Mouse (Mus musculus) hindbrain, postnatal 0 days (tissue): ENCODE measurements at regions not wholly inside any gene's neighbourhood (a gene's known extent, or its start where the extent isn't known, plus 50 kb on each side); places are given as distances from the start of the nearest gene placed in this dataset.
A peak's percentile ranks its signal among the peaks of the same experiment; 100 is the strongest.

ENCODE experiments used
- ATAC-seq: fragments of 200-750 bp; cut with Nextera tagmentation; 2 replicates; pipeline ENCODE4 v1.8.0; 2017; ENCODE audit warnings: mild to moderate bottlenecking, moderate TSS enrichment, moderate library complexity
- DNase-seq: peaks from one replicate; pipeline ENCODE4 v3.0.0-alpha.2; 2015; ENCODE audit warnings: low spot score
- H3K27ac ChIP-seq: fragments of 300-500 bp; sonication (generic); 2 replicates; pipeline ENCODE4 v1.5.1; 2014; ENCODE audit warnings: mild to moderate bottlenecking
- H3K27me3 ChIP-seq: fragments of 300-500 bp; sonication (generic); 2 replicates; pipeline ENCODE4 v1.6.1; 2014; ENCODE audit warnings: low read length, mixed read lengths; ENCODE audit not compliant: insufficient read depth
- H3K36me3 ChIP-seq: fragments of 300-500 bp; sonication (generic); 2 replicates; pipeline ENCODE4 v1.6.1; 2014; ENCODE audit warnings: low read length, mixed read lengths; ENCODE audit not compliant: insufficient read depth
- H3K4me1 ChIP-seq: fragments of 300-500 bp; sonication (generic); 2 replicates; pipeline ENCODE4 v1.6.1; 2014; ENCODE audit warnings: antibody characterized with exemption, low read length, mixed read lengths; ENCODE audit not compliant: insufficient read depth
- H3K4me2 ChIP-seq: fragments of 300-500 bp; sonication (generic); 2 replicates; pipeline ENCODE4 v1.6.1; 2014; ENCODE audit warnings: low read depth, mild to moderate bottlenecking, low read length, moderate library complexity, mixed read lengths
- H3K4me3 ChIP-seq: fragments of 300-500 bp; sonication (generic); 2 replicates; pipeline ENCODE4 v1.5.1; 2014; ENCODE audit warnings: low read length
- H3K9ac ChIP-seq: fragments of 300-500 bp; sonication (generic); replicated peaks from 2 replicates; pipeline ENCODE4 v1.6.1; 2014; ENCODE audit warnings: mild to moderate bottlenecking, low read length, moderate library complexity, mixed read lengths
- H3K9me3 ChIP-seq: fragments of 300-500 bp; sonication (generic); 2 replicates; pipeline ENCODE4 v1.6.1; 2016; ENCODE audit warnings: low read length, mixed read lengths
- CTCF ChIP-seq: IDR thresholded peaks from 2 replicates; pipeline ENCODE4 v1.5.1; 2016; ENCODE audit warnings: antibody characterized with exemption, control low read depth, low read depth
- WGBS: fragments of 180-500 bp; shearing (Covaris S2); extraction: QIAGEN DNeasy Blood & Tissue Kit; methylation state at CpG from one replicate; pipeline ENCODE4 v1.1.7; 2014; 5-methylcytosine and 5-hydroxymethylcytosine counted together

DNA sequence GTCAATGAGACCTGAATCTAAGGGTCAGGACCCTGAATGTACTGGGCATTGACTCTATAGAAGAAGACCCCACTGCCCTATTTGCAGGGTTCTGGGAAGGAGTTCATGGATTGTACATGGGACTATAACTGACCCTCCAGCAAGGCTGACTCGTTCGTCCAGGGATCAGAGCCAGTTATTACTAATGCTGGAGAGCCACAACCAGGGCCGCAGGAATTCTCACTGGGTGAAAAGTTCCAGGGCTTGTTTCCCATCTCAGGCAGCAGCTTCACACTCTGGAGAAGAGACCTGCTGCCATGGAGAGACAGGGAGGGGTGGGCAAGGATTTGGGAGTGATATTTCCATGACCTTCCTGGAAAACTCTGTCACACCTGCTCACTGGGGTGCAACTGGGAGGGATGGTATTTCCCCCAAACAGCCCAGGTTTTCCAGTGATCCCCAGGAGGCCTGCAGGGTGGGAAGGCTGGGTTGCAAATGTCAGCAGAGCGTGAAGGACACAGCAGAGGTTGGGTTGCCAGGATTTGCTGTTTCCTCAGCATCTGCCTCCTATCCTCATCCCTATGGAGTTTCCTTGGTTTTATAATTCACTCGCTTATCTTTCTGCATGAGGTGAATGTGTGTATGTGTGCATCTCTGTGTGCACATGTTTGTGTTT, 316.2 kb downstream of the Rps24 start:
- Histone ChIP-seq H3K4me1 (0 out of 2 replicates have a peak, but pooled peaks cover 3% of the 10 kb centered on the region), H3K27me3 (no peaks in the 10 kb centered on the region), H3K4me2 (no peak overlapping the region), H3K4me3 (no peak overlapping the region), H3K36me3 (no peaks in the 10 kb centered on the region), H3K9me3 (no peaks in the 10 kb centered on the region), H3K27ac (no peak overlapping the region), H3K9ac (no peak overlapping the region)
- DNase-seq (no peak), ATAC-seq (no peak)
- 80% methylated on average over 5 of the region's 5 CpGs for WGBS
- TF ChIP-seq CTCF = no peak

- Histone ChIP-seq H3K4me3 (no peak overlapping the region), H3K36me3 (no peaks in the 10 kb centered on the region), H3K4me2 (no peak overlapping the region), H3K27me3 (no peaks in the 10 kb centered on the region), H3K4me1 (0 out of 2 replicates have a peak, but pooled peaks cover 3% of the 10 kb centered on the region), H3K9me3 (no peaks in the 10 kb centered on the region), H3K27ac (no peak overlapping the region), H3K9ac (no peak overlapping the region)
- TF ChIP-seq CTCF = no peak
- DNase-seq = no peak
- 20% methylated on average over 7 of the region's 7 CpGs for WGBS
- no peak for ATAC-seq
Observed at GRCm38 (mm10) chr14:24807061-24807460, 320.1 kb downstream of the Rps24 start.

- 61% methylated on average over 13 of the region's 13 CpGs for WGBS
- no peak for TF ChIP-seq CTCF
- ATAC-seq (no peak), DNase-seq (peak; percentile 23)
- H3K4me3 ChIP-seq = no peak overlapping the region
- H3K9me3 ChIP-seq = no peaks in the 10 kb centered on the region
- no peak overlapping the region for H3K27ac ChIP-seq
- no peak overlapping the region for H3K4me2 ChIP-seq
- H3K9ac ChIP-seq = no peak overlapping the region
- H3K36me3 ChIP-seq = no peaks in the 10 kb centered on the region
- H3K27me3 ChIP-seq = no peaks in the 10 kb centered on the region
- peaks cover 18% of the 10 kb centered on the region for H3K4me1 ChIP-seq
Observed at GRCm38 (mm10) chr14:24822876-24823567, 336.1 kb downstream of the Rps24 start.

- 21% methylated on average over 2 of the region's 2 CpGs for WGBS
- TF ChIP-seq CTCF = no peak
- ATAC-seq (no peak), DNase-seq (no peak)
- H3K36me3 ChIP-seq = no peaks in the 10 kb centered on the region
- H3K4me1 ChIP-seq = peaks cover 18% of the 10 kb centered on the region
- no peak overlapping the region for H3K27ac ChIP-seq
- no peak overlapping the region for H3K4me3 ChIP-seq
- H3K27me3 ChIP-seq = no peaks in the 10 kb centered on the region
- no peaks in the 10 kb centered on the region for H3K9me3 ChIP-seq
- H3K4me2 ChIP-seq = no peak overlapping the region
- H3K9ac ChIP-seq = no peak overlapping the region
Observed at GRCm38 (mm10) chr14:24824351-24824750, 337.4 kb downstream of the Rps24 start.

- H3K9ac ChIP-seq = no peak overlapping the region
- H3K36me3 ChIP-seq = no peaks in the 10 kb centered on the region
- H3K27ac ChIP-seq = peak overlapping the region; percentile 78
- no peaks in the 10 kb centered on the region for H3K27me3 ChIP-seq
- peaks cover 18% of the 10 kb centered on the region for H3K4me1 ChIP-seq
- H3K4me3 ChIP-seq = no peak overlapping the region
- 48% methylated on average over 11 of the region's 11 CpGs for WGBS
- H3K4me2 ChIP-seq = no peak overlapping the region
- ATAC-seq (no peak), DNase-seq (no peak)
- no peak for TF ChIP-seq CTCF
- H3K9me3 ChIP-seq = no peaks in the 10 kb centered on the region
Observed at GRCm38 (mm10) chr14:24825722-24826386, 338.9 kb downstream of the Rps24 start.

GRCm38 (mm10) chr14:24826471-24827337, 339.8 kb downstream of the Rps24 start:
- 11% methylated on average over 13 of the region's 13 CpGs for WGBS
- ATAC-seq (peak; percentile 60), DNase-seq (peak; percentile 71)
- Histone ChIP-seq H3K27me3 (no peaks in the 10 kb centered on the region), H3K27ac (peak overlapping the region; percentile 78), H3K4me1 (peaks cover 18% of the 10 kb centered on the region), H3K36me3 (no peaks in the 10 kb centered on the region), H3K9ac (no peak overlapping the region), H3K9me3 (no peaks in the 10 kb centered on the region), H3K4me2 (no peak overlapping the region), H3K4me3 (no peak overlapping the region)
- TF ChIP-seq CTCF = no peak
